Mouse (Mus musculus) cortical plate, adult 2 months (tissue): ENCODE measurements around the gene Acadsb.

Experiments used
- CTCF ChIP-seq: fragments of 200-500 bp; IDR thresholded peaks from 2 replicates; pipeline ENCODE4 v1.5.1; 2011; ENCODE audit warnings: mild to moderate bottlenecking, control low read depth, low read length; ENCODE audit not compliant: insufficient read depth; ENCODE audit errors: extremely low read depth
- POLR2A ChIP-seq: fragments of 200-500 bp; IDR thresholded peaks from 2 replicates; pipeline ENCODE4 v1.6.1; 2011; ENCODE audit warnings: mild to moderate bottlenecking, low read length, control low read depth; ENCODE audit not compliant: insufficient read depth; ENCODE audit errors: extremely low read depth

- TF ChIP-seq CTCF (no peak), POLR2A (no peak)
Observed at GRCm38 (mm10) chr7:131371880-131372651, 38.3 kb upstream of the Acadsb start.
